Mouse (Mus musculus) kidney, embryonic 14.5 days (tissue): Measurements from ENCODE around the gene Ppm1b. TPM values are rescaled to one million over a fixed set of nuclear protein-coding genes. Genes with fewer than 3 reads are reported as not detected.

Source experiments
- polyA plus RNA-seq: library from polyadenylated mRNA; unstranded; fragments of >200 nt; fragmentation: Nextera tagmentation; extraction: Ambion mirVana; gene quantifications from 2 replicates; pipeline ENCODE4 v1.2.1, GENCODE M21; 2014

The Ppm1b gene
- polyA plus RNA-seq, 1 experiment from 2014 or later: 79.3 TPM

Other genes with a start within 250 kb of the Ppm1b start
- 26.9 and 64.7 TPM in 2 replicates for gene Lrpprc, start 166.0 kb upstream of the Ppm1b start, polyA plus RNA-seq
- 1.0 and 2.3 TPM in 2 replicates for gene Slc3a1, start 71.6 kb downstream of the Ppm1b start, polyA plus RNA-seq
- 18.3 and 35.6 TPM in 2 replicates for gene Prepl, start 133.5 kb downstream of the Ppm1b start, polyA plus RNA-seq
- 12.5 and 13.1 TPM in 2 replicates for gene Camkmt, start 133.8 kb downstream of the Ppm1b start, polyA plus RNA-seq